Mouse (Mus musculus) frontal cortex, adult (tissue): ENCODE measurements at regions not wholly inside any gene's neighbourhood (a gene's known extent, or its start where the extent isn't known, plus 50 kb on each side); places are given as distances from the start of the nearest gene placed in this dataset.

Experiments
- ATAC-seq: cut with Nextera tagmentation; 2 replicates; pipeline ENCODE4 v1.9.2; 2017; ENCODE audit warnings: mild to moderate bottlenecking, moderate library complexity, mixed read lengths; ENCODE audit not compliant: low TSS enrichment

GRCm38 (mm10) chr9:41228425-41229224 lies 67.1 kb upstream of the Ubash3b start:
- peak; percentile 93 for ATAC-seq

GRCm38 (mm10) chr9:41223406-41223805 lies 61.9 kb upstream of the Ubash3b start:
- ATAC-seq, result no peak

GRCm38 (mm10) chr9:41222346-41223015 lies 61.0 kb upstream of the Ubash3b start:
- ATAC-seq, result no peak

- no peak for ATAC-seq
These were observed 59.8 kb upstream of the Ubash3b start for GRCm38 (mm10) chr9:41221110-41221790.

- ATAC-seq, result no peak
These were observed 58.7 kb upstream of the Ubash3b start for GRCm38 (mm10) chr9:41220105-41220669.

- no peak for ATAC-seq
These were observed 57.2 kb upstream of the Ubash3b start for GRCm38 (mm10) chr9:41218702-41219101.

GRCm38 (mm10) chr9:41216248-41216647 lies 54.8 kb upstream of the Ubash3b start:
- no peak for ATAC-seq

- ATAC-seq, result no peak
These were observed 53.5 kb upstream of the Ubash3b start for GRCm38 (mm10) chr9:41215026-41215425.

- ATAC-seq, result no peak
These were observed 51.5 kb upstream of the Ubash3b start for GRCm38 (mm10) chr9:41212943-41213529.

GRCm38 (mm10) chr9:41212303-41212901 lies 50.9 kb upstream of the Ubash3b start:
- peak; percentile 42 for ATAC-seq

GRCm38 (mm10) chr9:41211865-41212302 lies 50.4 kb upstream of the Ubash3b start:
- no peak for ATAC-seq
